Mouse (Mus musculus) retina, postnatal 1 day (tissue): ENCODE data around the gene Rnf150.

Experiments
- DNase-seq: peaks from one replicate; pipeline ENCODE4 v3.0.0-alpha.2; 2012

Rnf150 gene

DNA sequence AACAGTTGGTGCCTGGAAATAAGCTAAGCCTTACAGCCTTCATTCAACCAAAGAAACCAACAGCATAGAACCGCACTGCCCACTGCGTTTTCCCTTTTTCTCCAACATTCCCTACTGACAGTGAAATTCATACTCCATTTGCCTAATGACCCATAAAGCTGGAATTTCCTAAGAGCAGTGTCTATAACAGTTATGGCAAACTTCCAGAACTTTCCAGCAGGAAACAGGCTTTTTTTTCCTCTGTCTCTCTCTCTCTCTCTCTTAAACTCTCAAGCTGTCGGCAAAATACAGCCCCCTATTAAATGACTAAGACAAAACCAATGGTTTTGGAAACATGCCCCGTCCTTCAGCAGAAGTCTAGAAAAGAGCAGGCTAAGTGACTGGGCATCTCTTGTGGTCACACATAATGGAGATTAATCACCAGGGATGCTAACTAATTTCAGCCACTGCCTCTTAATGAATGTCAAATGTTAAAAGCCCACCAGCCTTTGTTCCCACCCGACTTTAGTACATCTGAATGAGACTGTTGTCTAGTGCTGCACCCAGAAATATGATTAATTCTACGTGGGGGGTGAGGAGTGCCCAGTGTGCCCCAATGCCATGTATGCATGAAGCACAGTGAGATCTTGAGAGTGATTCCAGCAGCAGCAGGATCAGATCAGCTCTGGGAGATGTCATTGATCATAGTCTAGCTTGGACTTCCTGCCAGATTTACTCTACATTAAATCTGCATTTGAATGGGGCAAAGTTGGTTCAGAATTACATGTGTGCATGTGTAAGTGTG, 80.3 kb downstream of the Rnf150 start:
- DNase-seq, result peak; percentile 47

DNA sequence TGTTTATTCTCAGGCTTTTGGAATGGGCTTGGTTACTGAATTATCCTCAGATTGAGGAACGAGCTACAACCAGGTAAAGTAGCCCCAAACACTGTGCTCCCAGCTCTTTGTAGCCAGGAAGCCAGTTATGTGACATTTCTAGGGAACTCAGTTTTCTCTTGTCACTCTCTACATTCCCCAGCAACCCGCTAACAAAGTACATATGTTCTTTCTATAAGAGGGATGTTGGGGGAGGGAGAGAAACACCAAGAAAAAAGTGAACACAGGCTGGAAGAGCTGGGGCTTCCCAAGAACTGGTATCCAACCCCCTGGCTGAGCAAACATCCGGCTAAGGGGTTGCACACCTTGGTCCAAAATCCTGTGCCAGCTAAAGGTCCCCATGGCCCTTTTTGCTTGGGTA, 82.7 kb downstream of the Rnf150 start:
- no peak for DNase-seq

DNA sequence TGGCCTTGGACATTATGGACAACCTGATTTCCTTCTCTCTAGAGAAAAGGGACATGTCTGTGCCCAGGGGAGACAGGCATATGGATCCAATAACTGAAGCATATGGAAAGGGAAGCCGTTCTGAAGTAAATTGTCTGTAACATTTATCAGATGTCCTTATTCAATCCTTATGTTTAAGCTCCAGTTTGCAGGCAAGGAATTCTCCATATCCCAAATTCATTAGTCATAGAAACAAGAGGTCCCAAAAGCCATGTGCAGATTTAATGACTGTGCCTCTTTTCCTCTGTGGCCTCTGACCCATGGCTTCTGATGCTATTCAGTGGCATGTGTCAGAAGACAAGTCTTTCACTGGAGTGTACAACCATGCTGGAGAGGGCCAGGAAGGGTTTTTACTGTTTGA, 83.5 kb downstream of the Rnf150 start:
- no peak for DNase-seq

DNA sequence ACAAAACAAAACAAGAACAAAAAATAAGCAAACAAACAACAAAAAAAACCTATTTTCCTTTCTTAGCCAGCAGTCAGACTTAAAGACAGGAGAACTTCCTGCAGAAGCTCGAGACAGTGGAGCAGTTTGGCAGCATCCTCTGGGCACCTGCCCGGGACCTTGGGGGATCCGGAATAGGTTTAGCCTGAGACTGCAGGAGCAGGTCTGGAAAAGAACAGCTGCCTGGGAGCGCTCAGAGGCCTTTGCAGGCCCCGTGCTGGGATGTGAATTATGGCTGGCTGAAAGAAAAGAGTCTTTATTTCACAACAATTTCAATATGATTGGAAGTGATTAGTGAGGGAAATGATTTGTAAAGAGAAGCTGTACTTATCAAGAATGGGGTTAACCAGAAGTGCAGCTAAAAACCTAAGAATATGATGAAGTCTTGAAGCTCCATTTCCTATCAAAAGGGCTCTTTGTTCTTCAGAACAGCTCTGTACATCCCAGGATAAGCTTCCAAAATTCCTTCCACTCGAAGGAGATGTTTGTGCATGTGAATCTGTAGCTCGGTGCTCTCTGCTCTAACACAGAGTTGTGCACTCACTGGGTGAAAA, 92.1 kb downstream of the Rnf150 start:
- peak; percentile 21 for DNase-seq

DNA sequence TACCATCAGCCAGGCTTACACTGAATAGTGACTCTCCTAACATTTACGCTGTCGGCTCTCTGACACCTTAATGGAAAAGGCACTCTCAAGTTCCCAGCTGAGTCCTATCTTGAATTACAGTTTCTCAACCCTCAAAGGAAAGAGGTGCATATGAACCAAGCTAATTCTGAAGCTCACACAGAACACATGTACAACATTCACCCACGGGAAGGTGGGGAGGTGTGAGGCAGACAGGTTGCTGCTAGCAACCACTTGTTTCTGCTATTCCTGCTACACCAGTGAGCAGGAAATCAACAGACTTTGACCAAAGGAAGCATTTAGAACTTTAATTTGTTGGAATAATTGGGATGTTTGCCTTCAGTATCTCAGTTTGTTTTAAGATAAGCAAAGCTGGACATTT, 96.3 kb downstream of the Rnf150 start:
- no peak for DNase-seq

DNA sequence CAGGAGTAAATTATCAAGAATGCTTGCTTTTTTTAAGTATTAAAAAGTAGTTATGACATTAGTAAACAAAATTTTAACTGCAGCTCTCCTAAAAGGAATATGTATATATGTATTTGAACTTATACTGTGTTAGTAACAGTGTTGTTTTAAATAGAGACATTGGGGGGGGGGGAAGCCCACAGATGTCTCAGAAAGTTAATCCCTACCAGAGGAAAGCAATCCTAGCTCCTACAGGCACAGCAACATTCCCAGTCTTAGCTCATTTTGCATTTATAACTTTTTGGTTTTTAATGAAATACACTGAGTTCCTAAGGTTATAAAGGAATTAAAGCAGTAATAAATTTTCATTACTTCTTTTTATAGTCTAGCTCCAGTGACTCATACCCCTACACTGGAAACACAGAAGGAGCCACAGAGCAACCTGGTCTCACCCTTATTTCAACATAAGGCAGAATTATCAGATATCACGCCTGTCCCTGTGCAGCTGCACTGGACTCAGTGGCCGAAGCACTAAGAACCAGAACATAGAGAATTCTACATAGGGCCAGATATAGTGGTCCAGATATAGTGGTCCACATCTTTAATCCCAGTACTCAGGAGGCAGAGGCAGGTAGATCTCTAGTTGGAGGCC, 96.9 kb downstream of the Rnf150 start:
- no peak for DNase-seq

DNA sequence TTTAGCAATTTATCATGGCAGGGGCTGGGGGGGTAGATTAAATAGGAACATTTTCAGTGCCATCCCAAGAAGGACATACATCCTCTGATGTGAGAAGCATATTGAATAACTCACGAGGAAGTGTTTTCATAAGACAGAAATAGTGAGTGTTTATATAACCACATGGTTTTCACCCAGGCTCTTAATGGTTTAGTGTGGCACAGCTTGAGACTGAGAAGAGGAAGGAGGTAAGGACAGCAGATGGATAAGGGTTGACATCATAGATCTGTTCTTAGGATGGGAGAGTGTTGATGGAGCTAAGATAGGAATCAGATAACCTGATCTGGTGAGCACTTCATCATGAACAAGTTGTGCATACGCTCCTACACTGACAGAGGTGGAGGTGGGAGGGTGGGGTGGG, 101.4 kb downstream of the Rnf150 start:
- DNase-seq, result no peak

DNA sequence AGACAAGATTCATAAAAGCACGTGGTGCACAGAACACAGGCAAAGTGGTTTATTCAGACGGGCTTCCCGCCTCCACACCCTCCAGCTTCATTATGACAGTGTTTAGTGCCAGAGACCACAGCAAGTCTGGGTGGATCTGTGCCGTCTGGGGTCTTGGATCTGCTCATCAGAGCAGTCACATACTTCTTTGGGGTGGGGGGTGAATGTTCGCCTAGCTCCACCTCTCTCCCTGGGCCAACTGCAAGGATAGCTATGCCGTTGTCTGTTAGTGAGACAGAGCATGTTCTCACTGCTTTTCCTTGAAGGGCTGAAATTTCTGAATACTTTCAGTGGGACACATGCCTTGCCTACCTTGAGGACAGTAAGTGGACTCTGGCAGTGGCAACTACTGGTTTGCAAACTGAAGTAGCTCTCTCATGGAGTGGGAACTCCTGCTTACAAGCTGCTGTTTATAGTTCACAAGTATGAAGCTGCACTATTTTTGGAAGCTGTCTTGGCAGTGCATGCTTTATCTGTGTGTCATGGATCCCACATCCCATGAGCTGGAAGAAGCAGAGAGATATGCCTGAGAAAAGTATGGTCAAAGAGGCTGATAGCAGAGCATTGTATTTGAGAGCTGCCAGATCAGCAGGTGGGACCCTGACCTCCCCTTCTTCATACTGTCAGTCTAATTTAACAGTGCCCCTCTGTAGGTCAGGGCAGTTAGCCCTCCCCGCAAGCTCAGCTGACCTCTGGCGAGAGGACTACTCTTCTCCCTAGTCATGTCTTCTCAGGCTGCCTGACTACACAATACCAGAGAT, 104.9 kb downstream of the Rnf150 start:
- DNase-seq, result peak; percentile 49

DNA sequence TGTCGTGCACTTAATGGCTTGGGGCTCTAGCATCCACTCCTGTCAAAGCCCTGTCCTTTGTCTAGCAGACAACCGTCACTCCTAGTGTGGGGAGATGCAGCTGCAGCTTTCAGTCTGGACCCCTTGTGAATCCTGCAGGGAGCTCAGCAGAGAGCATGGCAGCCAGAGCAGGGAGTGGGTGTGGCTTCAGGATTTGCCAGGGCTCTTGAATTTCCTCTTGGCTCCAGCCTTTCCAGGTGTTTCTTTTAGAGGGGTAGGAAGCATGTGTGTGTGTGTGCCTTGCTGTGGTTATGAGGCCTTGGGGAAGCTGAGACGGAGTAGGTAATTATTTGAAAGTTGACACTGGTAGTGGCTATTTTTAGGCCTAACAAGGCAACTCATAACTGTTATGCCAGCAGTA, 106.8 kb downstream of the Rnf150 start:
- peak; percentile 77 for DNase-seq

DNA sequence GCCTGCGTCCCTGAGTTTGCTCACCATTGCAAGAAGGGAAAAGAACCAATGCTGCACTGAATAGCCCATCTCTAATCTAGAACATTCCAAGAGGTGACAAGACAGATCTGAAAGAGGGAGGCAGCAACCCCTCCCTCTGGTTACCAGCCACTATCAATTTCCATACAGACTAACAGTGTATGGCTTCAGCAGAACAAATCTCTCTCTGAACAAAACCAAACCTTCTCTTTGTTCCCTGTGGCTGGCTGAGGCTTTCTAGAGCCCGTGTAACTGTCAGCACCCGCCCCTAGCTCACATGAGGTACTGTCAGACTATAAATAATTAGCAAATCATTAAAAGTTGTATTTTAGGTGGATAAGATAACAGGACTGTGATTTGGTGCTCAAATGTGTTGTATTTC, 109.7 kb downstream of the Rnf150 start:
- no peak for DNase-seq

DNA sequence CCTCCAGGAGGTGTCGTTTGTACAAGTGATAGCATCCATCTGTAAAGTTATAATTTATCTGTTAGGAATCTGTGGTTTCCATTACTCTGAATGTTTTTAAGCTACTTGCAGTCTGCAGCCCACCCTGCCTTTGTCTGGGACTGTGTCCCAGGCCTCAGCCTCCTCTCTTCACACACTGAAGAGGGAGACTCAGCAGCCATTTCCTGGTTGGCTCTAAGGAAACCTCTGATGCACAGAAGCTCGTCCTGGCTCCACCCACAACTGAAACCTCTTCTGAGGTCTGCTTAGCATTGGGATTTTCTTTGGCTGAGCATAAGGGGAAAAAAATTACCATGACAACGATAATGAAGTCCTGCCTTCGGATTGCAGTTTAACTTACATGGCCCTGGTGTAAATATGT, 110.2 kb downstream of the Rnf150 start:
- DNase-seq, result no peak

DNA sequence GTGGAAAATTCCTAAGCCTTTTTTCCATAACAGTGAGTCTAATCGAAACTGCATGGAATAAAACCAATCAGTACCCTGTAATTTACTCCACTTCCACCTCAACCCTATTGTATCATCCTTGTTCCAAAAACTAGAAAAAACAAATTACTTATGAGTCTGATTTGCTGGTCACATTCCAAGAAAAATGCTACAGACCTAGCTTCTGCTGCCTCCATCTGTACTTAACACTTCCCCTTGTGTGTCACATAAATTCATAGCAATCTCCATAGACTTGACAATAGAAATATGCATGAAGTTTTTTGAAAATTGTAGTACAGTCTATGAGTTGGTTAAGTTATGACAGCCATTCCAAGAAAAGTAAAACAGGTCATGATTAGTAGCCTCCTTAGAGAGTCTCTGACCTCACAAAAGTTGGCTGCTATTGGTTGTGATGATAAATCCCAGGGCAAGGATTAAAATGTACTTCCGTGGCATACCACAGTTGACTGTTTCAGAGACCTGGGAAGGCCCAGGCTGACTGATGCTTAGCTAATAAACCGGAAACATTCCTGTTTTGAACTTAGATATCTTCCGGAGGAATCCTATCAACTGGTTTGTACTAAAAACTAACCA, 118.2 kb downstream of the Rnf150 start:
- DNase-seq, result no peak

DNA sequence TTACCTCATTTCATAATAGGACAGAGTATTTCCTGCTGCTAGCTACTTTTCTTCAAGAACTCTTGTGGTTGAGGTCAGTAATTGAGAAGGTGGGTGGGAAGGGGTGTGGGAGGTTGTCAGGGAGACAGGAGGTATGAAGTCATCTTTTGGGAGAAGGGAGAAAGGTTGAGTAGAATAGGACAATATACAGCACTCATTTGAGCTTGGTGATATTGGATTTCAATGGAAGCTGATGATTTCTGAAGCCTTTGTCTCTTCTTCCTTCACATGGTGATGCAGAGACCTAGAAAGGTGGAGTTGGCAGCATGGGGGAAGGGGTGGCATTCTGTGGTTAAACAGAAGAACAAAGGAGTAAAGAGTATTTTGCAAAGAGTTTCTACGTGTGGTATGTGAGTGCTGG, 119.7 kb downstream of the Rnf150 start:
- no peak for DNase-seq

DNA sequence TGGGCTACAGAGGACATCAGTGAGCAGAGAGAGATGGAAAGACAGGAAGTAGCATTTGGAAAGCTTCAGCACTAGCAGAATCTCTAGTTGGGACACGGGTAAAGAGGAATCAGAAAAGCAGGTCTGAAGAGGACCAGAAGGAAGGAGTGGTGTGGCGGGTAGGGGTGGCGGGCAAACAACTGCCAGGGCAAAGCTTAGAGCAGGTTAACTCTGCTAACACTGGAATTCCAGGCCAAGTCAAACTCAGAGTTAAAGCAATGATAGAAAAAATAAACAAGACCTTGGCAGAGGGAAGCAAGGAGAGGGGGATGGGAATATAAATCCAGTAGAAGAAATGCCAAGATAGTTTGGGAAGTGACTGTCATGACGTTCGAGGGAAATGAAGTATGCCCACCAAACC, 120.1 kb downstream of the Rnf150 start:
- no peak for DNase-seq

DNA sequence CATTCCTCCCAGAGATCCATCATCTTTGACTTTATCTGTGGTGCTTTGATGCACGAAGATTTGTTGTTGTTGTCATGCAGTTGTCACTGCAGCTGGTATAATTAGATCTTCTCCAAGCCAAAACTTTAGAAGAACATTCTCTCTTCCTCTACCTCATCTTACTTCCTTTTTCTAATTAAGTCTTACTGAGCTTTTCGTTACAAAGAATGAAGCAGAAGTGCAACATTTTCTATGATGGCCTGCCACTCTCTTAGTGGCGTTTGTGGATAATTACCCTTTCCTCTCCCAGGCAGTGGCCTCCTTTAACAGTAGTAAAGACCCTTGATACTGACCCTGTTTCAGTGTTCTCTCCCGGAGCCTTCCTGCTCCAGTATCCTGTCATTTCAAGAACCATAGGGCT, 128.9 kb downstream of the Rnf150 start:
- DNase-seq, result no peak

DNA sequence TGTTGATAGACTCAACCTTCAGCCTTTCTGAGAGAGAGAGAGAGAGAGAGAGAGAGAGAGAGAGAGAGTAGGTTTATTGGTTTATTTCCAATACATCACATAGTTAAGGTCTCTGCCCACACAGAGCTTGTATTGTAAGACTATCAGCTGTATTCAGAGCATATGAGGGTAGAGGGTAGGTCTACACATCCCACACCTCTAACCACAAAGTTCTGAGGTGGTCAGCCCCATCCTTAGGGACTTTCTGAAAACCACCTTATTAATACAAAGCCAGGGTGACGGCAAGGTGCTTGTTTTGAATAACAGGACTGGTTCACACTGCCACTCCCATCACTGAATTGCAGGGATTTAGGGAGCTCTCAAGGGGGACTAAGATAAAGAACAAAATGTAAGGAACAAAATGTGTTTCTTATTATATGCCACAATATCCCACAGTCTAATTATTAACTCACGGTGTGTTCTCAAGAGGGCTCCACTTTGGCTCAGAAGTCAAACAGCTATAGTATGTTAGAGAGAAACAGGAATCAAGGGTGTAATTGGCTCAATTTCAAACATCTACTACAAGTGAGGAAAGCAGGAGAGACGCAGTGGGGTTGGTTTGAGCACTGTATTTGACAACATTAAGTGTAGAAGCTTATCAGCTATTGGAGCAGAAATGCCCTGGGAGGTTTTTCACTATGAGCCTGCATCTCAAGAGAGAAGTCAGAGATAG, 132.7 kb downstream of the Rnf150 start:
- DNase-seq, result no peak

DNA sequence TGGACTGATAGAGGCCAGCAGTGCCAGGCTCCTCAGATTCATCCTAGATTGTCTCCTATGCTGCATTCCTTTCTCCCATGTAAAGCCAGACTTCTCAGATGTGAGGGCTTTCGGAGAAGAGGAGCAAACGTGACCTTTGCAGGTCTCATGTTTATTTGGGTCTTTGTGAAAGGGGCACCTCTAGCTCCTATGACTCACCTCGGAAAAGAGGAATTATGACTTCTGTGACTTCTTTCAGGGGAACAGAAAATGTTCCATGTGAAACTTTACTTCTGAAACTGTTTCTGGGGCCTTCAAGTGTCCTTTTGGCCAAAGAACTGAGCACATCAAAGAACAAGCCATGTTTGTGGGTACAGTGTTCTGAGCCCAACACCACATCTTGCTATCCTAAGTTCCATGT, 133.7 kb downstream of the Rnf150 start:
- no peak for DNase-seq

DNA sequence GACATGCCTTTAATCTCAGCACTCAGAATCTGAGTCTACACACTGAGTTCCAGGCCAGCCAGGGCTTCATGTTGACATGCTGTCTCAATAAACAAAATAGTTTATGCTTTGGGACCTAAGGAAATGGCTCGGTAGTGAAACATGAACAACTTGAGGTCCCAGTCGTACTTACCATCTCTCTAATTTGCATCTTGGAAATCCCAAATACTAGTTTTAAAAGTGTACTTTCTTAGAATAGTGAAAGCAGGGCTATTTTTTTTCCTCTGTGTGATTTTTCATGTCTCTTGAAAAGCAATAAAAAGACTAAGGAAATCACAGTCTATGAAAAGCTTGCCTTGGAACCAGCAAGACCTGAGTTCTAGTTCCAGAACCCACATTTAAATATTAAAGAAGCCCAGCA, 135.6 kb downstream of the Rnf150 start:
- DNase-seq, result no peak

DNA sequence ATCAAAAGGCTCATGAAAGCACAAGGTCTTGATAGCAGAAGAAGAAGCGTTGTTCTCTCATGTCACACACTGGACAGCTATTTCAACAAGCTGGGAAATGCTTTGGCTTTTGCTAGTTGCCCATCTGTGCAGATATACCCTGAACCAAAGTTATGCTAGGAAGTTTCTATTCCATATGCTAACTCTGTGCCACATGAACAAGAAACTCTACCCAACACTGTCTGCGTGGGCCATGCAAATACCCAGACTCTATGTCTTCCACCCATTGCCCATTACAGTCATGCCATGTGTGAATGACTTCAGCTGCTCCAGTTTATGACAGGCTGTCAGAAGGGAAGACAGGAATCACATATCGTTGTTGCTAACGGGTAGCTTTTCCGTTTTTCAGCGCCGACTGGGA, 140.0 kb downstream of the Rnf150 start:
- no peak for DNase-seq

DNA sequence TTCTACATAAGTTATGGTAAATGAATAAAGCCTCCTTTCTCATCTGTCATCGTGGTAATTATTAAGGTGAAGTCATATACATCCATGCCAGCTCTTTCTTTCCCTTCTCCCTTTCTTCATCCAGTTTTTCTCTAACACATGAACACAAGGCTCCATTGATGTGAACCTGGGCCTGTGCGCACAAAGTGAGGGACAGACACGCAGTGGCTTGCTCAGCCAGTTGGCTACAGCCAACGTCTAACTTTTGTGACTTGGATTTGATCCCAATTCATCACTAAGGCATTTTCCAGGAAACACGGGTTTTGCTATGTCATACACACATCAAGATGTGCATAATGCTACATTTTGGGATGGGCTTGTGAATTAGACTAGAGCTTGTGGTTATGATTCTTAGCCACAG, 146.3 kb downstream of the Rnf150 start:
- DNase-seq, result no peak

DNA sequence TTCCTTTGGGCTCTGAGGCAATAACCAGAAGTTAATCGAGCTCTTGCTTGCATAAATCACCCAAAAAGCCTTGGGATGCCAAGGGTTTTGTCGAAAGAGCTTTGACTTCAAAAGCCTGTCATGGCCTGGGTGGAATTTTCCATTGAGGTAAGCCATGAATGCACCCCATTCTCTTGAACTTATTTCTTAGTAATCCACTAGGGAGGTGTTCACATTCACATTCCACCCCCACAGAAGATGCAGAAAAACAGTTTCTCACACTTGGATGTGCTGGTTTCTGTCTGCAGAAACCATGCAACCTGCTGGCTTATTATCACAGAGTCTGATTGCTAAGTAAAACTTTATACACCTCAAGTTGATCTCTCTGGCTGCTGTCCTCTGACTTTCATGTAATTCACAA, 148.1 kb downstream of the Rnf150 start:
- no peak for DNase-seq

DNA sequence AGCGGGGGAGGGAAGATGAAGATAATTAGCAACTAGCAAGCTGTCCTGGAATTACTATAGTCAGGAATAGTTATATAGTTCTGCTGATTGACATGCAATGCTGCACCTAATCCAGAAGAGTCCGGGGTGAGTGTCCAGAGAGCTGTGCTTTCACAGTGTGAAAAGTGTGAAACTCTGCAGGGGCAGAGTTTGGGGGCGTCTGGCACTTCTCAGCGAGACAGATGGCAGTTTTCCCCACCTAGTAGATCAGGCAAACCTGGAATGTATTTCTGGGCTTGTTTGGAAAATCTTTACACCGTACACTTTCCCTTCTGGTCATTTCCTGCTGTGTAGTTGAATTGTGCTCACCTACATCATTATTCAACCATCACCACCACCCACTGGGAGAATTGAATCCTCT, 148.6 kb downstream of the Rnf150 start:
- no peak for DNase-seq

DNA sequence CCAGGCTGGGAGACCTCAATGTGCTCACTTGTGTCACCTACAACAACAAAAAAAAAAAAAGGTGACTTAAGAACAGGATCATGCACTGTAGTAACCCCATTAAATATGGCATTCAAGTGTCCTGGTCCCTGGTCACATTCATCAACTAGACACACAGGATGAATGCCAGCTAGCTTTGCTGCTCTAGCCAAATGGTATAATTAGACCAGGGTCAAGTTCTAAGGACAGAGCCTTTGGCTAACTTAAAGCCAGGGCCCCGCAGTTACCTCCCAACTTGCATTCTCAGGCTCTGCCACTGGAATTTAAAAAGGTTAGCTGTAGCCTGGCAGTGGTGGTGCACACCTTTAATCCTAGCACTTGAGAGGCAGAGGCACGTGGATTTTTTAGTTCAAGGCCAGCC, 165.1 kb downstream of the Rnf150 start:
- no peak for DNase-seq
